Mouse (Mus musculus): ENCODE results near the gene Olfr889. TPM values are rescaled to one million over a fixed set of nuclear protein-coding genes. Genes with fewer than 3 reads are reported as not detected.

The Olfr889 gene
- not detected for polyA plus RNA-seq (2017; shearing (Covaris generic))

GRCm38 (mm10) chr9:38114898-38115297, at the start of gene Olfr889:
Gene Olfr889 (plus strand): TSS chr9:38115198.

GRCm38 (mm10) chr9:38083772-38084171, 31.2 kb upstream of the Olfr889 start, which contains the start of gene Olfr887:
Gene Olfr887 (plus strand): TSS chr9:38084072.

GRCm38 (mm10) chr9:38107828-38108227, 7.2 kb upstream of the Olfr889 start, which contains the start of gene Olfr888:
Gene Olfr888 (plus strand): TSS chr9:38108128.

GRCm38 (mm10) chr9:38142217-38142616, 27.2 kb downstream of the Olfr889 start, which contains the start of gene Olfr890:
Gene Olfr890 (plus strand): TSS chr9:38142517.

Other genes starting within 250 kb of the Olfr889 start
- gene Olfr145, start 218.5 kb upstream of the Olfr889 start, polyA plus RNA-seq (2017; shearing (Covaris generic)): not detected
- not detected for gene Olfr878, start 197.4 kb upstream of the Olfr889 start, polyA plus RNA-seq (2017; shearing (Covaris generic))
- not detected for gene Olfr881, start 123.4 kb upstream of the Olfr889 start, polyA plus RNA-seq (2017; shearing (Covaris generic))
- not detected for gene Olfr883, start 89.4 kb upstream of the Olfr889 start, polyA plus RNA-seq (2017; shearing (Covaris generic))
- gene Olfr884, start 68.6 kb upstream of the Olfr889 start, polyA plus RNA-seq (2017; shearing (Covaris generic)): not detected
- not detected for gene Olfr885, start 53.9 kb upstream of the Olfr889 start, polyA plus RNA-seq (2017; shearing (Covaris generic))
- not detected for gene Olfr887, start 31.1 kb upstream of the Olfr889 start, polyA plus RNA-seq (2017; shearing (Covaris generic))
- not detected for gene Olfr888, start 7.1 kb upstream of the Olfr889 start, polyA plus RNA-seq (2017; shearing (Covaris generic))
- not detected for gene Olfr890, start 27.3 kb downstream of the Olfr889 start, polyA plus RNA-seq (2017; shearing (Covaris generic))
- not detected for gene Olfr891, start 65.6 kb downstream of the Olfr889 start, polyA plus RNA-seq (2017; shearing (Covaris generic))
- not detected for gene Olfr893, start 93.2 kb downstream of the Olfr889 start, polyA plus RNA-seq (2017; shearing (Covaris generic))
- gene Olfr894, start 102.9 kb downstream of the Olfr889 start, polyA plus RNA-seq (2017; shearing (Covaris generic)): not detected
- gene Olfr143, start 137.6 kb downstream of the Olfr889 start, polyA plus RNA-seq (2017; shearing (Covaris generic)): not detected
- not detected for gene Olfr895, start 152.7 kb downstream of the Olfr889 start, polyA plus RNA-seq (2017; shearing (Covaris generic))
- gene Olfr896-ps1, start 175.9 kb downstream of the Olfr889 start, polyA plus RNA-seq (2017; shearing (Covaris generic)): not detected
- not detected for gene Olfr25, start 213.9 kb downstream of the Olfr889 start, polyA plus RNA-seq (2017; shearing (Covaris generic))
- gene Olfr898, start 233.2 kb downstream of the Olfr889 start, polyA plus RNA-seq (2017; shearing (Covaris generic)): not detected